Mouse (Mus musculus) right cerebral cortex, adult 18-20 months (tissue): ENCODE measurements around the gene Htra2.

Experiments used
- DNase-seq: peaks from one replicate; pipeline ENCODE4 v3.0.0; 2022; ENCODE audit warnings: mixed read lengths

Gene Htra2

GRCm38 (mm10) chr6:83031111-83031510, 24.0 kb downstream of the Htra2 start:
- DNase-seq = no peak

GRCm38 (mm10) chr6:83029777-83030176, 25.3 kb downstream of the Htra2 start:
- no peak for DNase-seq

- no peak for DNase-seq
Observed at GRCm38 (mm10) chr6:83027706-83028105, 27.4 kb downstream of the Htra2 start.

- DNase-seq = no peak
Observed at GRCm38 (mm10) chr6:83027293-83027692, 27.8 kb downstream of the Htra2 start.

GRCm38 (mm10) chr6:83025221-83025620, 29.9 kb downstream of the Htra2 start:
- DNase-seq = no peak

GRCm38 (mm10) chr6:83024421-83024820, 30.7 kb downstream of the Htra2 start:
- no peak for DNase-seq

GRCm38 (mm10) chr6:83023786-83024185, 31.3 kb downstream of the Htra2 start:
- no peak for DNase-seq

GRCm38 (mm10) chr6:83023008-83023407, 32.1 kb downstream of the Htra2 start:
- DNase-seq = no peak

- no peak for DNase-seq
Observed at GRCm38 (mm10) chr6:83020836-83021593, 34.1 kb downstream of the Htra2 start.

GRCm38 (mm10) chr6:83020121-83020520, 35.0 kb downstream of the Htra2 start:
- DNase-seq = no peak

GRCm38 (mm10) chr6:83019044-83019443, 36.0 kb downstream of the Htra2 start:
- DNase-seq = no peak

GRCm38 (mm10) chr6:83017190-83017589, 37.9 kb downstream of the Htra2 start:
- no peak for DNase-seq

GRCm38 (mm10) chr6:83015749-83016148, 39.3 kb downstream of the Htra2 start:
- no peak for DNase-seq

- no peak for DNase-seq
Observed at GRCm38 (mm10) chr6:83014482-83015466, 40.3 kb downstream of the Htra2 start.

- DNase-seq = no peak
Observed at GRCm38 (mm10) chr6:83013444-83013843, 41.6 kb downstream of the Htra2 start.

GRCm38 (mm10) chr6:83011756-83012155, 43.3 kb downstream of the Htra2 start:
- DNase-seq = no peak

GRCm38 (mm10) chr6:83011255-83011654, 43.8 kb downstream of the Htra2 start:
- no peak for DNase-seq

GRCm38 (mm10) chr6:83010010-83010409, 45.1 kb downstream of the Htra2 start:
- no peak for DNase-seq

GRCm38 (mm10) chr6:83008659-83009058, 46.4 kb downstream of the Htra2 start:
- DNase-seq = no peak

- DNase-seq = no peak
Observed at GRCm38 (mm10) chr6:83006114-83006513, 49.0 kb downstream of the Htra2 start.

- no peak for DNase-seq
Observed at GRCm38 (mm10) chr6:83005444-83006011, 49.5 kb downstream of the Htra2 start.

GRCm38 (mm10) chr6:83004872-83005271, 50.2 kb downstream of the Htra2 start:
- DNase-seq = no peak

- no peak for DNase-seq
Observed at GRCm38 (mm10) chr6:83004309-83004708, 50.8 kb downstream of the Htra2 start.
